Mouse (Mus musculus) E14TG2a.4 (cell line): ENCODE measurements around the gene Morc1.

Source experiments
- H3K27me3 ChIP-seq: 2 replicates; pipeline ENCODE4 v1.6.1; 2014; ENCODE audit warnings: low read length, control low read depth; ENCODE audit not compliant: insufficient read depth
- H3K36me3 ChIP-seq: 2 replicates; pipeline ENCODE4 v1.6.1; 2014; ENCODE audit warnings: low read length, control low read depth; ENCODE audit not compliant: insufficient read depth
- H3K4me1 ChIP-seq: replicated peaks from 2 replicates; pipeline ENCODE4 v1.6.1; 2014; ENCODE audit warnings: low read depth, low read length, control low read depth
- H3K4me3 ChIP-seq: replicated peaks from 2 replicates; pipeline ENCODE4 v1.5.1; 2014; ENCODE audit warnings: mild to moderate bottlenecking, low read length
- H3K9me3 ChIP-seq: 2 replicates; pipeline ENCODE4 v1.6.1; 2014; ENCODE audit warnings: low read length, control low read depth
- CTCF ChIP-seq: conservative IDR thresholded peaks from 2 replicates; pipeline ENCODE4 v1.5.1; 2014; ENCODE audit warnings: low read length
- NANOG ChIP-seq: IDR thresholded peaks from 2 replicates; pipeline ENCODE4 v1.6.1; 2014; ENCODE audit warnings: borderline replicate concordance, low read length, mixed read lengths
- POU5F1 ChIP-seq: IDR thresholded peaks from 2 replicates; pipeline ENCODE4 v1.6.1; 2014; ENCODE audit warnings: low read length, borderline replicate concordance

Gene Morc1

DNA sequence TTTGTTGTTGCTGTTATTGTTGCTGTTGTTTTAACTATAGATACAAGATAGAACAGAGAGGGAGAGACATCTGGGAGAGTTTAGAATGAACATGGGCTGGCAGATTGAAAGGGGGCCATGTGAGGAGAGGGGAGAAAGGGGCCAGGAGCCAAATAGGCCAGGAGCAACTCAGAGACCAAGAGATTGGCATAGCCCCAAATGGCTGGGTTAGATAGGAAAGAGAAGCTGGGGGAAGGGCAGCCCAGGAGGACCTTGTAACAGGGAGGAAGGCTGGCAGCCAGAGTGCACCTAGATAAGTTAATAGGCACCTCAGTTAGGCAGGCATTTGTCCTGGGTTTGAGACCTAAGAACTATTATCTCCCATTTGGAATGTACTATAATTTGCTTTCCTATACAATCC, 6.4 kb downstream of the Morc1 start:
- TF ChIP-seq POU5F1, result no peak
- TF ChIP-seq NANOG, result no peak
- no peak for TF ChIP-seq CTCF
- Histone ChIP-seq H3K9me3 (peaks cover 12% of the 10 kb centered on the region; the same call in 1 of the 2 replicates), H3K27me3 (no peaks in the 10 kb centered on the region), H3K36me3 (peaks cover 41% of the 10 kb centered on the region), H3K4me1 (peaks cover 83% of the 10 kb centered on the region), H3K4me3 (no peak overlapping the region)

DNA sequence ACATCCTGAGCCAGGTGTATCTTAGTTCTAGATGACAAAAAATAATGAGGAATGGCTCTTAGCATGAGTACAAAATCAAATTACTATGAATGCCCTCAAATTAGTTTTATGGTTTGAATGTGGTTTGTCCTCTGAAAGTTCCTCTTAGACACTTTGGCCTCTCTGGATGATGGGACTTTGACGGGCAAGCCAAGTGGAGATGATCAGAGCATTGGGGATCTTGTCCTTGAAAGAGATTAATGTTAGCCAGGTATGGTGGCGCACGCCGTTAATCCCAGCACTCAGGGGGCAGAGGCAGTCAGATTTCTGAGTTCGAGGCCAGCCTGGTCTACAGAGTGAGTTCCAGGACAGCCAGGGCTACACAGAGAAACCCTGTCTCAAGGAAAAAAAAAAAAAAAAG, 13.6 kb downstream of the Morc1 start:
- Histone ChIP-seq H3K4me1 (peaks cover 28% of the 10 kb centered on the region), H3K4me3 (no peak overlapping the region)

DNA sequence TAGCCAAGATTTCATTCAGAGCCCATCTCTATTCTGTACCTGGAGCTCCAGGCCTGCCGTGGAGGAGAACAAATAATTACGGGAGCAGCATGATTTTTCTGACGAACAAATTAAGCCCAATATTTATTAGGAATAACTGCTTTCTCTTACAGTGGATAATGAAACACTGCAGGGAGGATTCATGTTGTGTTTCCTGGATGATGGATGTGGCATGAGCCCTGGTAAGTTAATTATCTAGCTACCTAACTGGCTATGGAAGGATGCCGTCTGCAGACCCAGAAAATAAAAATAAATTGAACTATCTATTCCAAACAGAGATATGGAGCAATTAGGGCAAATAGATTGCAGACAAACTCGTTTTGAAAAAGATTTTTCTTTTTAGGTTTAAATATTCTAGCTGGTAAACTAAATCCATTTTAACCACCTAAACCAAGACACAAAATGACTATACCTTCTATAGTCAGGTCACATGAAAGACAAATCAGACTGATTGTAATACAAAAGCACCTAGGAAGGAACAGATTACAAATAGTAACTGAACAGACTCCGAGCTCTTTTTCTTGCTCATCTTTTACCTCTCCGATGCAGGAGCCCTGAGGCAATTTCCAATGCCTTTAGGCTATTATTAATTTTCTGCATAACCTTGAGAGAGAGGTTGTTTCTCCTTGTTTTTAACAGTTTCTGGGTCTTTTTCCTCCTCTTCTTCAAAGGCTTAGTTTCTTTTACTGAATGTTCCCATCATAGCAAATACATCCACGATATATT, 15.3 kb downstream of the Morc1 start:
- H3K4me1 ChIP-seq, result peaks cover 13% of the 10 kb centered on the region
- TF ChIP-seq CTCF, result no peak
- no peak for TF ChIP-seq NANOG
- no peak for TF ChIP-seq POU5F1
- H3K9me3 ChIP-seq, result no peaks in the 10 kb centered on the region
- no peaks in the 10 kb centered on the region for H3K27me3 ChIP-seq
- no peak overlapping the region for H3K4me3 ChIP-seq
- peaks cover 82% of the 10 kb centered on the region for H3K36me3 ChIP-seq

More for the DNA sequence above, 13.6 kb downstream of the Morc1 start:
- Histone ChIP-seq H3K36me3 (peaks cover 76% of the 10 kb centered on the region), H3K27me3 (no peaks in the 10 kb centered on the region), H3K9me3 (no peaks in the 10 kb centered on the region)
- TF ChIP-seq NANOG, result no peak
- TF ChIP-seq CTCF, result no peak
- TF ChIP-seq POU5F1, result no peak

DNA sequence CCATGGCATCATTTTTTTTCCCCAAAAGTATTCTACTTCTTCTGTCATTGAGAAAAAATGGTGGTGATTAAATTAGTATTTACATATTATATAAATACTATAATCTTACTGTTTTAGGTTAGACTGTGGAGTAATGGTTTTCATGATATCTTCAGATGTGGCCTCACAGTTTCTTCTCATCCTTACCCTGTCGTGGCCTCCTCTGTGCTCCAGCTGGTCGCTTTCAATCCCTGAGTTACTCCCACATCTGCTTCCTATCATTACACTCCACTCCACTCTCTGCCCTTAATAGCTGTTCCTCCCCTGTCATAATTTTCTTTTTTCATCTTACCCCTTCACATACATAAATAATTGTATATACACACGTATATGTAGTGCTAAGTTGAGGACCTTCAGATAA, 22.2 kb downstream of the Morc1 start:
- Histone ChIP-seq H3K9me3 (no peaks in the 10 kb centered on the region), H3K4me1 (peaks cover under 1% of the 10 kb centered on the region; the same call in 1 of the 2 replicates), H3K36me3 (peaks cover 86% of the 10 kb centered on the region), H3K4me3 (no peak overlapping the region), H3K27me3 (no peaks in the 10 kb centered on the region)
- TF ChIP-seq CTCF (no peak), NANOG (no peak), POU5F1 (no peak)

- H3K36me3 ChIP-seq, result peaks cover 36% of the 10 kb centered on the region
- H3K4me3 ChIP-seq, result no peak overlapping the region
- H3K27me3 ChIP-seq, result no peaks in the 10 kb centered on the region
- peaks cover 50% of the 10 kb centered on the region for H3K4me1 ChIP-seq
- no peak for TF ChIP-seq POU5F1
- TF ChIP-seq NANOG, result no peak
- TF ChIP-seq CTCF, result no peak
- H3K9me3 ChIP-seq, result no peaks in the 10 kb centered on the region
Measured at GRCm38 (mm10) chr16:48473396-48473795, 42.4 kb downstream of the Morc1 start.

- no peak overlapping the region for H3K4me3 ChIP-seq
- 0 out of 2 replicates have a peak, but pooled peaks have one; percentile 5 for TF ChIP-seq POU5F1
- TF ChIP-seq NANOG, result peak; percentile 99
- no peak for TF ChIP-seq CTCF
Measured at GRCm38 (mm10) chr16:48474896-48475802, 44.1 kb downstream of the Morc1 start.

DNA sequence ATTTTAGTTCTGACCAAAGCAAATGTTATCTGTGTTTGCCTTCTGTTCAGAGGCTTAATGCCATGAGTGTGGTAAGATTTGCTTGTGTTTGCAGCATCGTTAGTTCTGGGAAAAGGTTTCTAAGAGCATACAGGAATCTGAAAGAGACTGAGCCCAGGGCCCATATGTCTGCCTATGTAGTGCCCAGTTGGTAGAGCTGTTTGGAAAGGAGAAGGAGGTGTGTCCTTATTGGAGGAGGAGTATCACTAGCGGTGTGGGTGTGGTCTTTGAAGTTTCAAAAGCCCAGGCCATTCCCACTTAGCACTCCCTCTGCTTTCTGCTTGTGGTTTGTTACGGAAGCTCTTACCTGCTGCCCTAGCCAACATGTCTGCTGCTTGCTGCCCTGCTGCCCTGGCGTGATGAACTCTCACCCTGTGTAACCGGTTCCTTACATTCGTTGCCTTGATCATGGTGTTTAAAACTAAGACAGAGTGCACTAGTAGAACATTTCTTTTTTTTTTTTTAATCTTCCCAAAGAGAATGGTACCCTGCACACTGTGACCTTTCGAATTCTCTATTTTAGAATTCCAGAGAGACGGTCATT, 48.3 kb downstream of the Morc1 start:
- no peaks in the 10 kb centered on the region for H3K27me3 ChIP-seq
- no peak for TF ChIP-seq NANOG
- no peak for TF ChIP-seq CTCF
- TF ChIP-seq POU5F1, result no peak
- peaks cover 5% of the 10 kb centered on the region; the same call in 1 of the 2 replicates for H3K9me3 ChIP-seq
- H3K36me3 ChIP-seq, result peaks cover 48% of the 10 kb centered on the region
- peaks cover 56% of the 10 kb centered on the region for H3K4me1 ChIP-seq
- H3K4me3 ChIP-seq, result peak overlapping the region; percentile 3; the same call in 1 of the 2 replicates

More at GRCm38 (mm10) chr16:48474896-48475802, 44.1 kb downstream of the Morc1 start:
- peaks cover 41% of the 10 kb centered on the region for H3K36me3 ChIP-seq
- no peaks in the 10 kb centered on the region for H3K9me3 ChIP-seq
- peaks cover 68% of the 10 kb centered on the region for H3K4me1 ChIP-seq
- no peaks in the 10 kb centered on the region for H3K27me3 ChIP-seq
